Comparison of ENCODE assay signal across 13 mouse cellular contexts in the genomic region with DNA sequence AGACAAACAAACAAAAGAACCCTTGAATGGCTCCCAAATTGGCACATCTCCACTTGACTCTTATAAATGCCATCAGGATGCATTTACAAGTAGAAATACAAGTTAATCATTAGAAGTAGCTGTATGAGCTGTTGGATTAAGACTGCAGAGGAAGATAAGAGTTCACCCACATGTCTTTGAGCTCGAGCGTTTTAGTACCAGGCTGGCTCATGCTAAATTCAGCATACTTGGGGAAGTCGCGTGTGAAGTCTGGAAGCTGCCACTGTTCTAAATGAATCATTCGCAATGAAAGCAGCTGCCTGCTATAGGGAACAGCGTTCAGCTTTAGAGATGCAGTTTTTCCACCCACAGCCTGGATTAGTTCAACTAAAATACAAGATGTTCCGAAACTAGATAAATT. TPM values are rescaled to one million over a fixed set of nuclear protein-coding genes. Genes with fewer than 3 reads are reported as not detected.
A peak's percentile ranks its signal among the peaks of the same experiment; 100 is the strongest.
DNase-seq lines count a peak whose midpoint lies in the region; ATAC-seq lines count a peak whose summit lies in the region.
"Had no signal": no experiment of that assay in that cellular context is flagged by ENCODE, and none has a peak within 500 bp of the region (broad histone marks: within the 10 kb centered on the region; RNA-seq: fewer than 3 reads in every experiment).

No protein-coding gene starts in this region.

- no peaks in the 10 kb centered on the region for H3K27me3 ChIP-seq in midbrain, embryonic 14.5 days (ENCODE audit: control insufficient read depth, insufficient read depth, low read length)
- H3K27me3 ChIP-seq in midbrain, embryonic 13.5 days: no peaks in the 10 kb centered on the region

- WGBS in midbrain, embryonic 14.5 days: 73% methylated on average over 7 of the region's 7 CpGs
- WGBS in midbrain, embryonic 13.5 days: 72% methylated on average over 7 of the region's 7 CpGs

- intact Hi-C loops in gastrocnemius, postnatal 14 days (cut with DNase I; ENCODE audit: low total_unique reads): no loop called here

- no peak overlapping the region for H3K27ac ChIP-seq in midbrain, embryonic 14.5 days (replicated peaks; ENCODE audit: low read depth, low read length)
- no peak overlapping the region for H3K27ac ChIP-seq in midbrain, embryonic 13.5 days
- H3K27ac ChIP-seq: midbrain, embryonic 10.5 days had no signal

- no peak overlapping the region for H3K4me2 ChIP-seq in midbrain, embryonic 14.5 days (ENCODE audit: low read length)
- no peak overlapping the region for H3K4me2 ChIP-seq in midbrain, embryonic 13.5 days (replicated peaks)
- H3K4me2 ChIP-seq: liver, embryonic 11.5 days had no signal

- DNase-seq in midbrain, embryonic 14.5 days: peak; percentile 13
- peak; percentile 24 to 86 for DNase-seq in left cerebral cortex, adult 8-10 months (ENCODE audit: low spot score in 2 of 2)
- peak; percentile 24 for DNase-seq in right cerebral cortex, postnatal 4 days
- no peak for DNase-seq in gastrocnemius, postnatal 14 days
- no peak for DNase-seq in adrenal gland, postnatal 14 days
- DNase-seq: kidney, adult 2 months had no signal

- H3K4me1 ChIP-seq in midbrain, embryonic 14.5 days (ENCODE audit: control insufficient read depth, insufficient read depth, low read length): no peaks in the 10 kb centered on the region
- no peaks in the 10 kb centered on the region for H3K4me1 ChIP-seq in midbrain, embryonic 13.5 days (replicated peaks)
- H3K4me1 ChIP-seq: midbrain, embryonic 10.5 days had no signal

- H3K36me3 ChIP-seq in midbrain, embryonic 14.5 days (ENCODE audit: control insufficient read depth, insufficient read depth, low read length): no peaks in the 10 kb centered on the region
- H3K36me3 ChIP-seq in midbrain, embryonic 13.5 days: no peaks in the 10 kb centered on the region
- H3K36me3 ChIP-seq: midbrain, embryonic 10.5 days had no signal

- H3K9me3 ChIP-seq in midbrain, embryonic 14.5 days (ENCODE audit: control insufficient read depth, low read length): no peaks in the 10 kb centered on the region
- no peaks in the 10 kb centered on the region for H3K9me3 ChIP-seq in midbrain, embryonic 13.5 days
- H3K9me3 ChIP-seq: midbrain, embryonic 10.5 days had no signal

- no peak overlapping the region for H3K4me3 ChIP-seq in midbrain, embryonic 14.5 days (replicated peaks; ENCODE audit: low read depth, low read length)
- H3K4me3 ChIP-seq in midbrain, embryonic 13.5 days (replicated peaks): no peak overlapping the region
- H3K4me3 ChIP-seq: erythroblast, embryonic 14.5 days; midbrain, embryonic 10.5 days had no signal

- H3K9ac ChIP-seq in midbrain, embryonic 14.5 days (replicated peaks; ENCODE audit: low read length): no peak overlapping the region
- no peak overlapping the region for H3K9ac ChIP-seq in midbrain, embryonic 13.5 days (replicated peaks)

- no peak for ATAC-seq in midbrain, embryonic 14.5 days (ENCODE audit: low FRiP score, low TSS enrichment)
- ATAC-seq in midbrain, embryonic 13.5 days: no peak
- ATAC-seq in frontal cortex, adult (ENCODE audit: low TSS enrichment): peak; percentile 95
- ATAC-seq in megakaryocyte progenitor cell, adult 5-6 weeks (replicated peaks; ENCODE audit: poor library complexity): no peak

RNA-seq across cellular contexts. Expression of a gene that starts 57.4 kb away (rescaled TPM):
- polyA plus RNA-seq in midbrain, embryonic 14.5 days (2014; fragmentation: Nextera tagmentation; extraction: Ambion mirVana): 0.71 and 0.98 TPM in 2 replicates
- 0.14 and 0.23 TPM in 2 replicates for polyA plus RNA-seq in midbrain, embryonic 13.5 days (2015; fragmentation: Nextera tagmentation; extraction: Ambion mirVana)
- 10 to 100 TPM; 29.7 to 36.3 (median 33.2) TPM for total RNA-seq in left cerebral cortex, adult 8-10 months (2022)
- not detected in 2 replicates for total RNA-seq in megakaryocyte progenitor cell, adult 5-6 weeks (2015)
- total RNA-seq in megakaryocyte progenitor cell, adult 5-6 weeks (2017): not detected in 2 replicates
- under 1 TPM; 0.07 to 0.21 TPM for total RNA-seq in gastrocnemius, postnatal 14 days (2021)
- total RNA-seq in adrenal gland, postnatal 14 days (2021): 0.11 TPM in 2 replicates
- total RNA-seq: neutrophil, adult 5-6 weeks had no signal

Comparison
In these comparisons a context has a peak if more than half of its experiments do, and no peak if none do; other contexts are left out.
1. DNase-seq: peak in midbrain, embryonic 14.5 days (single experiment), left cerebral cortex, adult 8-10 months (2 of 2) and right cerebral cortex, postnatal 4 days (single experiment); none in gastrocnemius, postnatal 14 days (single experiment) and adrenal gland, postnatal 14 days (single experiment).
2. RNA of a gene that starts 57.4 kb away (total RNA-seq): 29.7 to 36.3 TPM in left cerebral cortex, adult 8-10 months; 0.07 to 0.21 TPM in gastrocnemius, postnatal 14 days, 0.11 TPM in adrenal gland, postnatal 14 days and not detected in megakaryocyte progenitor cell, adult 5-6 weeks; every median in the first group is over 10 times any median in the second.